Mouse (Mus musculus) MEL (cell line): ENCODE measurements around the gene Pusl1. TPM values are rescaled to one million over a fixed set of nuclear protein-coding genes. Genes with fewer than 3 reads are reported as not detected.

ENCODE experiments used
- DNase-seq: peaks from one replicate; pipeline ENCODE4 v3.0.0; 2011; ENCODE audit warnings: low read depth, low spot score
- H3K27ac ChIP-seq: 2 replicates; pipeline ENCODE4 v1.5.1; 2012; ENCODE audit warnings: low read depth, mild to moderate bottlenecking, control low read depth, low read length, moderate library complexity; ENCODE audit not compliant: control insufficient read depth
- H3K27me3 ChIP-seq, 2 experiments: fragments of 150-350 bp in 1 of 2; sonication (generic) in 1 of 2; 2 replicates each; pipeline ENCODE4 v1.6.1; 2012; ENCODE audit warnings: low read length in 2 of 2, mild to moderate bottlenecking in 2 of 2, improper control_type of control experiment in 1 of 2, moderate library complexity in 1 of 2; ENCODE audit not compliant: insufficient read depth in 2 of 2, control insufficient read depth in 1 of 2
- H3K36me3 ChIP-seq, 2 experiments: 2 replicates each; pipeline ENCODE4 v1.6.1; 2012 to 2014; ENCODE audit warnings: low read length in 2 of 2, improper control_type of control experiment in 1 of 2, inconsistent platforms in 1 of 2, mild to moderate bottlenecking in 1 of 2; ENCODE audit not compliant: insufficient read depth in 2 of 2, control insufficient read depth in 1 of 2
- H3K4me1 ChIP-seq, 2 experiments: fragments of 150-350 bp in 1 of 2; sonication (generic) in 1 of 2; 2 replicates each; pipeline ENCODE4 v1.6.1; 2012; ENCODE audit warnings: low read length in 2 of 2, improper control_type of control experiment in 1 of 2, mild to moderate bottlenecking in 1 of 2; ENCODE audit not compliant: insufficient read depth in 2 of 2, control insufficient read depth in 1 of 2
- H3K4me3 ChIP-seq, 2 experiments: fragments of 150-350 bp in 1 of 2; sonication (generic) in 1 of 2; 2 replicates each; pipeline ENCODE4 v1.5.1; 2012; ENCODE audit warnings: low read depth in 2 of 2, low read length in 2 of 2, mild to moderate bottlenecking in 2 of 2, moderate library complexity in 2 of 2, control low read depth in 1 of 2, improper control_type of control experiment in 1 of 2; ENCODE audit not compliant: control insufficient read depth in 1 of 2, insufficient read depth in 1 of 2
- H3K79me2 ChIP-seq: 2 replicates; pipeline ENCODE4 v1.6.1; 2012; ENCODE audit warnings: mild to moderate bottlenecking, low read length, moderate library complexity; ENCODE audit not compliant: control insufficient read depth, poor library complexity, insufficient read depth
- H3K9ac ChIP-seq: 2 replicates; pipeline ENCODE4 v1.6.1; 2012; ENCODE audit warnings: low read depth, mild to moderate bottlenecking, control low read depth, low read length, moderate library complexity; ENCODE audit not compliant: control insufficient read depth, poor library complexity, severe bottlenecking
- H3K9me3 ChIP-seq: fragments of 150-350 bp; sonication (generic); replicated peaks from 2 replicates; pipeline ENCODE4 v1.6.1; 2012; ENCODE audit warnings: mild to moderate bottlenecking, low read length, improper control_type of control experiment, moderate library complexity; ENCODE audit not compliant: insufficient read depth
- CHD1 ChIP-seq: IDR thresholded peaks from 2 replicates; pipeline ENCODE4 v1.6.1; 2012; ENCODE audit warnings: low read depth, mild to moderate bottlenecking, inconsistent platforms, low read length, improper control_type of control experiment
- CHD2 ChIP-seq: IDR thresholded peaks from 2 replicates; pipeline ENCODE4 v1.6.1; 2011; ENCODE audit warnings: low read length, improper control_type of control experiment
- E2F4 ChIP-seq: IDR thresholded peaks from 2 replicates; pipeline ENCODE4 v1.6.1; 2011; ENCODE audit warnings: low read depth, low read length, improper control_type of control experiment, borderline replicate concordance
- ELF1 ChIP-seq: IDR thresholded peaks from 2 replicates; pipeline ENCODE4 v1.6.1; 2014; ENCODE audit warnings: low read depth, mild to moderate bottlenecking, inconsistent platforms, low read length, improper control_type of control experiment, moderate library complexity
- ETS1 ChIP-seq: IDR thresholded peaks from 2 replicates; pipeline ENCODE4 v1.6.1; 2012; ENCODE audit warnings: low read depth, mild to moderate bottlenecking, inconsistent platforms, low read length, improper control_type of control experiment, moderate library complexity
- GATA1 ChIP-seq: IDR thresholded peaks from 2 replicates; pipeline ENCODE4 v1.6.1; 2011; ENCODE audit warnings: low read depth, low read length, improper control_type of control experiment
- KAT2A ChIP-seq: conservative IDR thresholded peaks from 2 replicates; pipeline ENCODE4 v1.6.1; 2012; ENCODE audit warnings: low read depth, low read length, improper control_type of control experiment, inconsistent platforms
- MAZ ChIP-seq: IDR thresholded peaks from 2 replicates; pipeline ENCODE4 v1.6.1; 2012; ENCODE audit warnings: low read depth, mild to moderate bottlenecking, inconsistent platforms, low read length, improper control_type of control experiment
- MEF2A ChIP-seq: IDR thresholded peaks from 2 replicates; pipeline ENCODE4 v1.6.1; 2014; ENCODE audit warnings: low read depth, mild to moderate bottlenecking, inconsistent platforms, low read length, improper control_type of control experiment; ENCODE audit not compliant: poor library complexity, insufficient replicate concordance, severe bottlenecking; ENCODE audit errors: extremely low read depth
- MYB ChIP-seq: IDR thresholded peaks from 2 replicates; pipeline ENCODE4 v1.6.1; 2011; ENCODE audit warnings: mild to moderate bottlenecking, low read depth, low read length, improper control_type of control experiment
- MYC ChIP-seq: IDR thresholded peaks from 2 replicates; pipeline ENCODE4 v1.6.1; 2011; ENCODE audit warnings: low read depth, mild to moderate bottlenecking, low read length, improper control_type of control experiment, moderate library complexity
- NRF1 ChIP-seq: IDR thresholded peaks from 2 replicates; pipeline ENCODE4 v1.6.1; 2014; ENCODE audit warnings: low read depth, mild to moderate bottlenecking, inconsistent platforms, low read length, improper control_type of control experiment, moderate library complexity; ENCODE audit not compliant: poor library complexity, insufficient read depth, severe bottlenecking
- POLR2AphosphoS2 ChIP-seq: IDR thresholded peaks from 2 replicates; pipeline ENCODE4 v1.6.1; 2011; ENCODE audit warnings: low read length, improper control_type of control experiment
- POLR2AphosphoS5 ChIP-seq: IDR thresholded peaks from 2 replicates; pipeline ENCODE4 v1.6.1; 2012; ENCODE audit warnings: low read depth, borderline replicate concordance, mild to moderate bottlenecking, inconsistent platforms, low read length, moderate library complexity, mixed read lengths
- RAD21 ChIP-seq: IDR thresholded peaks from 2 replicates; pipeline ENCODE4 v1.6.1; 2011; ENCODE audit warnings: mild to moderate bottlenecking, low read depth, low read length, improper control_type of control experiment
- SMC3 ChIP-seq: IDR thresholded peaks from 2 replicates; pipeline ENCODE4 v1.6.1; 2011; ENCODE audit warnings: low read depth, low read length, improper control_type of control experiment
- TAL1 ChIP-seq: IDR thresholded peaks from 2 replicates; pipeline ENCODE4 v1.6.1; 2012; ENCODE audit warnings: mild to moderate bottlenecking, inconsistent platforms, low read length, moderate library complexity, mixed read lengths
- TBP ChIP-seq: IDR thresholded peaks from 2 replicates; pipeline ENCODE4 v1.8.0; 2011; ENCODE audit warnings: low read depth, low read length, improper control_type of control experiment
- TCF12 ChIP-seq: IDR thresholded peaks from 2 replicates; pipeline ENCODE4 v1.6.1; 2014; ENCODE audit warnings: low read depth, mild to moderate bottlenecking, inconsistent platforms, low read length, improper control_type of control experiment, moderate library complexity
- USF1 ChIP-seq: IDR thresholded peaks from 2 replicates; pipeline ENCODE4 v1.6.1; 2014; ENCODE audit warnings: low read depth, mild to moderate bottlenecking, inconsistent platforms, low read length, improper control_type of control experiment, moderate library complexity
- ZC3H11A ChIP-seq: IDR thresholded peaks from 2 replicates; pipeline ENCODE4 v1.6.1; 2012; ENCODE audit warnings: low read depth, mild to moderate bottlenecking, inconsistent platforms, low read length, improper control_type of control experiment
- ZMIZ1 ChIP-seq: IDR thresholded peaks from 2 replicates; pipeline ENCODE4 v1.6.1; 2012; ENCODE audit warnings: low read depth, mild to moderate bottlenecking, inconsistent platforms, low read length, improper control_type of control experiment, moderate library complexity
- polyA plus RNA-seq, 2 experiments: library from polyadenylated mRNA; stranded (reverse) in 1 of 2; unstranded in 1 of 2; fragments of >175 nt in 1 of 2; fragments of >200 nt in 1 of 2; gene quantifications; 2 replicates each; pipeline versions ENCODE4 v1.2.1 to v1.2.4; 2012; ENCODE audit warnings: low replicate concordance in 2 of 2, low read depth in 1 of 2; ENCODE audit not compliant: insufficient read length in 2 of 2, insufficient read depth in 1 of 2, missing spikeins in 1 of 2
- total RNA-seq: library from RNA; depleted of rRNA; stranded (reverse); fragments of 300-350 nt; gene quantifications from 2 replicates; pipeline ENCODE4 v1.2.3, GENCODE M21; 2012

The Pusl1 gene
- total and polyA plus RNA-seq, 3 experiments, result 65.2 to 68.4 TPM; not detected in 1

GRCm38 (mm10) chr4:155932031-155932430 lies 40.5 kb upstream of the Pusl1 start:
- H3K36me3 ChIP-seq, result no peaks in the 10 kb centered on the region
- no peak overlapping the region for H3K4me3 ChIP-seq
- H3K27me3 ChIP-seq, result peaks cover 0 to 1% of the 10 kb centered on the region in 2 experiments; a peak in 1 of 4 replicates
- DNase-seq, result peak; percentile 63
- H3K9ac ChIP-seq, result no peak overlapping the region
- H3K27ac ChIP-seq, result no peak overlapping the region
- TF ChIP-seq TAL1 (no peak), TBP (no peak), MYC (no peak), ELF1 (no peak), MYB (no peak), TCF12 (no peak), USF1 (no peak)
- H3K79me2 ChIP-seq, result peaks cover 1% of the 10 kb centered on the region; the same call in 1 of the 2 replicates
- 0 out of 4 replicates have a peak, but pooled peaks cover 0 to 3% of the 10 kb centered on the region in 2 experiments for H3K4me1 ChIP-seq
- no peaks in the 10 kb centered on the region for H3K9me3 ChIP-seq

GRCm38 (mm10) chr4:155908751-155909150 lies 17.2 kb upstream of the Pusl1 start:
- H3K9ac ChIP-seq, result no peak overlapping the region
- TF ChIP-seq MAZ (no peak), MYC (no peak), SMC3 (no peak), ETS1 (no peak), ZMIZ1 (no peak), POLR2AphosphoS5 (no peak), ZC3H11A (no peak), CHD2 (no peak), MYB (no peak), NRF1 (no peak), CHD1 (no peak), TBP (no peak), GATA1 (no peak), KAT2A (no peak), RAD21 (no peak), MEF2A (no peak), POLR2AphosphoS2 (no peak), E2F4 (no peak)
- H3K36me3 ChIP-seq, result no peaks in the 10 kb centered on the region; a peak in 1 of 4 replicates
- no peaks in the 10 kb centered on the region for H3K27me3 ChIP-seq
- H3K27ac ChIP-seq, result no peak overlapping the region
- DNase-seq, result no peak
- H3K4me1 ChIP-seq, result no peaks in the 10 kb centered on the region
- no peak overlapping the region for H3K4me3 ChIP-seq
- H3K79me2 ChIP-seq, result no peaks in the 10 kb centered on the region
- H3K9me3 ChIP-seq, result no peaks in the 10 kb centered on the region
